Mouse (Mus musculus) gastrocnemius, postnatal 36 days (tissue): ENCODE results near the gene Mcm9. TPM values are rescaled to one million over a fixed set of nuclear protein-coding genes. Genes with fewer than 3 reads are reported as not detected.
"Not testable (repeated sequence)": the region's sequence is repeated elsewhere in the genome, so short reads cannot be mapped to it uniquely, and the experiment has no call there.

ENCODE experiments used
- DNase-seq, 2 experiments: peaks; one replicate each; pipeline ENCODE4 v3.0.0; 2022
- intact Hi-C: fragments of 180-260 bp; cut with DNase I; formaldehyde crosslinking; loops from one replicate; pipeline ENCODE4 v1.15.1; 2025
- total RNA-seq, 2 experiments: library from RNA; stranded (reverse); gene quantifications; 2 replicates each; pipeline ENCODE4 v1.2.3; 2021

The Mcm9 gene
- total RNA-seq, 2 experiments from 2014 or later: 0.81 to 1.2 TPM

GRCm38 (mm10) chr10:53505069-53505468 is 125.2 kb downstream of the Mcm9 start:
- no peak for DNase-seq
- intact Hi-C loops: no loop called here

GRCm38 (mm10) chr10:53502875-53503816 is 127.1 kb downstream of the Mcm9 start:
- intact Hi-C loops: no loop called here
- no peak for DNase-seq

GRCm38 (mm10) chr10:53502471-53502870 is 127.8 kb downstream of the Mcm9 start:
- intact Hi-C loops: no loop called here
- DNase-seq: no peak

GRCm38 (mm10) chr10:53499518-53499917 is 130.7 kb downstream of the Mcm9 start:
- DNase-seq: no peak
- intact Hi-C loops: loop anchor here (5.0 kb wide), 1 partner anchor 62 kb away; no protein-coding TSS in a partner anchor

- DNase-seq: not testable (repeated sequence)
- intact Hi-C loops: loop anchor here (5.0 kb wide), 1 partner anchor 58 kb away; no protein-coding TSS in a partner anchor
These were observed 134.9 kb downstream of the Mcm9 start for GRCm38 (mm10) chr10:53495349-53495748.

- DNase-seq: no peak
- intact Hi-C loops: no loop called here
These were observed 136.3 kb downstream of the Mcm9 start for GRCm38 (mm10) chr10:53493954-53494353.

Other genes with a start within 250 kb of the Mcm9 start
- 10 to 100 TPM; 17.4 to 23.4 TPM for gene Asf1a, start 33.7 kb downstream of the Mcm9 start, total RNA-seq
- under 1 TPM; 0.12 to 0.31 TPM for gene Fam184a, start 120.7 kb upstream of the Mcm9 start, total RNA-seq